Mouse (Mus musculus) bone marrow macrophage, adult 2 months (primary cell): ENCODE results near the gene Cdk14.

ENCODE experiments used
- CTCF ChIP-seq: IDR thresholded peaks from 2 replicates; pipeline ENCODE4 v1.5.1; 2012; ENCODE audit warnings: low read depth, mild to moderate bottlenecking, low read length, moderate library complexity
- POLR2A ChIP-seq: IDR thresholded peaks from 2 replicates; pipeline ENCODE4 v1.6.1; 2012; ENCODE audit warnings: mild to moderate bottlenecking, low read depth, low read length, borderline replicate concordance

DNA sequence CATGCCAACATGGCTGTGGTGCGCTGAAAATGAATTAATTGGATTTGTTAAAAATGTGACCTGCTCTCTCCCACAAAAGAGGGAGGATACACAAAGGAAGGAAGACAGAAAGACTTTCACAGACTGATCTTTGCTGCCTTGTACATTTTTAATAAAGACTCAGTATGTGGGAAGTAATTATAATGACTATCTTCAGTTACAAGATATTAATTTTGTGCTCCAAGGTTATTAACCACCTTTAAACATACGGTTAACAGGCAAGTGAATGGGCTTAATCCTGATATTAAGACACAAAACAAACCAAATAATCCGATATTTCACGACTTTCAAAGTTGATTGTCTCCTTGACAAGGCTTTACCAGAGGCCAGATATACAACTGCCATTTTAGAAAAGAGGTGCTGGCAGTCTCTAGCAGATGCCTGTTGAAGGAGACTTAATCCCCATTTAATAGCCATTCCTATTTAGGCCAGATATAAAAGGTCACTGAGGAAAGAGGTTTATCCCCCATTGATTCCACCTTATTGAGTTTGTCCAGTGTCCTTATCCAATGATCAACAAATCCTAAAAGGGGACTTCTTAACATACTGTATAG lies 411.9 kb downstream of the Cdk14 start:
- no peak for TF ChIP-seq CTCF
- no peak for TF ChIP-seq POLR2A
